Mouse (Mus musculus) c-Kit-positive CD71-positive TER-119-positive erythroid progenitor cells, embryonic 14.5 days (primary cell): ENCODE measurements around the gene Lama4.

Experiments used
- DNase-seq: peaks from one replicate; pipeline ENCODE4 v3.0.0-alpha.2; 2013; ENCODE audit warnings: low spot score

Lama4 gene

DNA sequence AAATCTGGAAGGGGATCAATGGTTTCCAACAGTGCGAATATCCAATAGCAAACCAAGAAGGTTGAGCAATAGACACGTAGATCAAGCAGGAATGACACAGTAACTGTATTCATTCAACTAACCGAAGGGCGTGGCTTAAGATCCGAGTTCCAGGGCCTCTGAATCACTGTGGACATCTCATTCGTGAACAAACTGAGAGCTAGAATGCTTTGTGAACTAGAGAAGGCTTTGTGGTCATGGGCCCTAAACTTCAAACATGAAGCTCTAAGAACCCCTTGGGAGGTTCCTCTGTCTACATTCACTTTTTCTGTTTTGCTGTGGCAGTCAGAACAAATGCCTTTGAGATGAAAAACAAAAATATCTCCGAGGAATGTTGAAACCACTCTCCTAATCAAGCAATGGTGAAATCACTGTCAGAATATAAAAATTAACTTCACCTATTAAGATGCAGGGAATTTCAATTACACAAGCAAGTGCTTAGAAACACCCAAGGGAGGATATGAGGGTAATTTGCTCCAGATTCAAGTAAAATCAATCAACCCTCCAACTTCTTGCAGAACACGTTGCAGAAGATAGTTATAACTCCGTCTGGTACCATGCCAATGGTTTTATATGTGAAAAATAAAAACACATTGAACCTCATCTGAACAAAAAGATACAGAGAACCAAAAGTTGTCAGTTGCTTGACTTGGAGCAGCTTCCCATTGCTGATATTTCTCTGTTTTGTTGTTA, 29.6 kb downstream of the Lama4 start:
- no peak for DNase-seq

GRCm38 (mm10) chr10:38995896-38996295, 30.6 kb downstream of the Lama4 start:
- no peak for DNase-seq

DNA sequence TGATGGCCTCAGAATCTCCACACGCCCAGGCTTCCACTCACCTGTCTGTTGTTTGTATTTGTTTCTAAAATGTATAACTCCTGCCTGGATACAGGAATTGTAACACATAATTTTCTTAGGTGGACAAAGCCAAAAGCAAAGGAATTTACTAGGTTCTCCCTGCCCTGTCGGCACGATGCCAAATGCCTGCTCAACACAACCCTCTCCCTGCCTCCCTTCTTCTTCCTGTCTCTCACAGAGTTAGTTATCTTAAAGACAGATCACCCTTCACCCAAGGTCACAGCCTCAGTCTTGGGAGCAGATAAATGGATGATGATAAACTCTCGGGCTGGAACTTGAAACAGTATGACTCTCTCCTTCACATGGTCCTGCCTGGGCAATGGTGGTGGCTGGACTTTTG, 35.6 kb downstream of the Lama4 start:
- no peak for DNase-seq

DNA sequence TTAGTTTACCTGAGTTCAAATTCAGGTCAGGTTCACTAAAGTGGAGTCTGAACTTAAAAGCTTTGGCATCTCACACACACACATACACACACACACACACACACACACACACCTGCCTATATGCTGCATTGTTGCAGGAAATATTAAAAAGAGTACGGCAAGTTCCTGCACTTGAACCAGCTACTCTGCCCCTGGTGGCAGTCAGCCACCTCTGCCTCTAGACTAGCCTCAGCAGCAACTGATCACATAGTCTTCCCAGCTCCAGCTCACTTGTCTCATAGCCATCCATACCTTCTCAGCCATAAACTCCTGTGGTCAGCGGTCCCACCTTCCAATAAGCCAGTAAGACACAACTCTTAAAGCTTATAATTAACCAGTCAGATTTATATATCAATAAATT, 37.2 kb downstream of the Lama4 start:
- no peak for DNase-seq

DNA sequence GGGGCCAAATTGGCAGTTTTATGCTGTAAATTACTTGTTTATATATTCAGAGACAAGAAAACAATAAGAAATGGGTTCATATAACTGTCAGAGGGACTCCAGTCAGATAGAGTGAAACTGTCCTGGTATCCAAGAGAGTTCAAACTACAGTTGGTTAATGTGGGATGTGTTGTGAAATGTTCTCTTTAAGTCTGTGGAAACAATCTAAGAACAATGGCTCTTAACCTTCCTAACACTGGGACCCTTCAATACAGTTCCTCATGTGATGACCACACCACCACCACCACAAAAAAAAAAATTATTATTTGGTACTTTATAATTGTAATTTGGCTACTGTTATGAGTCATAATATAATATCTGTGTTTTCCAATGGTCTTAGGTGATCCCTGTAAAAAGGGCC, 38.2 kb downstream of the Lama4 start:
- DNase-seq, result no peak

- DNase-seq, result no peak
Measured at GRCm38 (mm10) chr10:39005494-39005893, 40.2 kb downstream of the Lama4 start.

- no peak for DNase-seq
Measured at GRCm38 (mm10) chr10:39006433-39007105, 41.3 kb downstream of the Lama4 start.

DNA sequence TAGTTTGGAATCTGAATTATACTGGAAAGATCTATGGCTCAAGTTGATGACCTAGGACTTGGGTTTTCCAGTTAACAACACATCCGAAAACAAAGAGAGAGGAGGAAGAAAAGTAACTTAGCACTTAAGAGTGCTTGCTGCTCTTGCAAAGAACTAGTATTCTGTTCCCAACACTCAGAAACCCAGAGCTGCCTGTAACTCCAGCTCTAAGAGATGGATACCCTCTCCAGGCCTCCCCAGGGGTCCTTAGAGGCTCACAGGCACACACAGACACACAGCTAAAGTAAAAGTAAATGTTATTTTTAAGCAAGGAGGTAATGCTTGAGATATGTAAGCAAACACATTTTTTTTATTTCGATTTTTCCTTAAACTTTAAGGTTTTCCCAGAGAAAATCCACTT, 49.5 kb downstream of the Lama4 start:
- DNase-seq, result no peak

- DNase-seq, result no peak
Measured at GRCm38 (mm10) chr10:39017986-39018385, 52.7 kb downstream of the Lama4 start.

GRCm38 (mm10) chr10:39018635-39019034, 53.3 kb downstream of the Lama4 start:
- no peak for DNase-seq

DNA sequence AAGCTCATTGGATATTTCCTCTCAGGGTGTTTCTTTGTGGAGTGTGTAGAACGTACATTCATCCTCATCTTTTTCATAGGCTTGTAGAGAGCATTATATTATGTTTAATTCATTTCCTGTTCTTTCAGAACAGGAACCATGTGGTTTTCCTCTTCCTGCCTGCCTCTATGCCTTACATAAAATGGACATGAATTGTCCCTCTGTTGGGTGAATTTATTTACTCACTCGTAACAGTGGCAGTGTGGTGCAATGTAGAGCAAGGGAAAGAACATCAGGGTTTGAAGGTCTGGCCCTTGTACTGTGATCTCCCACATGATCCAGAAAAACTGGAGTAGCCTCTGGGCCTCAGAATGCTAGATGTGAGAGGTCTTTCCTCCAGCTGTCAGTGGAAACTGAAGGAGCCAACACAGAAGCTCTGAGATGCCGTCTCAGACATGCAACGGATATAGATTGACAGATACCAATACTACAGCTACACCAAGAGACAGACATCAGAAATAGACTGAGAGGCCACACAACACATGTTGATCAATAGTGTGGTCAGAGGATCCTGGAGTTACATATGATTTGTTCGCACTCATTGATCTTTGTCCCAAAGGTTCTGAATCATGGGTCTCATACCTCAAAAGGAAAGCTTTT, 58.4 kb downstream of the Lama4 start:
- no peak for DNase-seq

- no peak for DNase-seq
Measured at GRCm38 (mm10) chr10:39026529-39026928, 61.2 kb downstream of the Lama4 start.

GRCm38 (mm10) chr10:39027058-39027457, 61.7 kb downstream of the Lama4 start:
- no peak for DNase-seq

DNA sequence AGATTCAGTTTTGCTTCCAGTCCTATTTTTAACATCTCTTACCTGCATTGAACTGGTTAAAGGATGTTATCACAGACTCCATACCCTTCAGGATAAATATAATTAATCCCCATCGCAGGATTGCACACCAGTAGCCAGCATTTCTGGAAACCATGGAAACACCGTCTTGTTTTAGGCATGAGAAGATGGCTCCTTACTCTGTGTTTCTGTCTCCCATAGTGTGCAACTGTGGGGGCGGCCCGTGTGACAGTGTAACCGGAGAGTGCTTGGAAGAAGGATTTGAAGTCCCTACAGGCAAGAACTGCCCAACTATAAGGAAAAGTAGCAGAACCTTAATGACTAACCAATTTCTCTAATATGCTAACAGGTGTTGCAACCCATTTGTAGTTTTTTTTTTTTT, 63.1 kb downstream of the Lama4 start:
- no peak for DNase-seq

- DNase-seq, result no peak
Measured at GRCm38 (mm10) chr10:39029297-39030147, 64.2 kb downstream of the Lama4 start.

DNA sequence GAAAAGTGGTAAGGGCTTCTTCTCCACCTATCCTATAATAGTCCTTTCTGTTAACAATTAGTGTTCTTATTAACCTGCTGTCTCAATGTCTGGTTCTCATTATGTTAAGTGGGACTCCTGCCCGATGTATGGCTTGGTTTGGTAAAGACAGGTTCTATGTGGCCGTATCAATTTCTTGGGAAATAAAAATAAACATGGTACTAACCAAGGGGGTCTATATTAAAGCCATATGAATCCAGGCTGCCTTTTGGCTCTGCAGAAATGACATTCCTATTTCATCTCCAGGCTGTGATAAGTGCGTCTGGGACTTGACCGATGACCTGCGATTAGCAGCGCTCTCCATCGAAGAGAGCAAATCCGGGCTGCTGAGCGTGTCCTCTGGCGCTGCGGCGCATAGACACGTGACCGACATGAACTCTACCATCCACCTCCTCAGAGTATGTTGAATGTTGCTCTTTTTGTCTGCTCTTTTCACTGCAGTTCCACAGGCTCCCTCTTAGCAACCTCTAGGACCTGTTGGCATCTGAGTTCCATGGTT, 64.9 kb downstream of the Lama4 start:
- no peak for DNase-seq

GRCm38 (mm10) chr10:39039564-39039963, 74.2 kb downstream of the Lama4 start:
- no peak for DNase-seq

GRCm38 (mm10) chr10:39040026-39040425, 74.7 kb downstream of the Lama4 start:
- no peak for DNase-seq

GRCm38 (mm10) chr10:39044476-39044995, 79.2 kb downstream of the Lama4 start:
- DNase-seq, result no peak

GRCm38 (mm10) chr10:39045111-39045510, 79.8 kb downstream of the Lama4 start:
- no peak for DNase-seq

DNA sequence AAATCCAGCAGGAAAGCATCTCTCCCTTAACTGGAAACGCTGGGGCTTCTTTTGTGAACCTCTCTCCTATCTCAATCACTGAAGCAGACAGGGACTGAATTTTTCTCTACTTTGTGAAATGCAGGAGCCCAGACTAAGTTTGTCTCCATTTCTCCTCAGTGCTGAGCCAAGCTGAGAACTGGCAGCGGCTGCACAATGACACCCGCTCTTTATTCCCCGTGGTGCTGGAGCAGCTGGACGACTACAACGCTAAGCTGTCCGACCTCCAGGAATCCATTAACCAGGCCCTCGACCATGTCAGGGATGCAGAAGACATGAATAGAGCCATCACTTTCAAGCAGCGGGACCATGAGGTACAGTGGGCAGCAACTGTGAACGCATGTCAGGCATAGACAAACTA, 82.5 kb downstream of the Lama4 start:
- DNase-seq, result no peak
